Mouse (Mus musculus): Measurements from ENCODE around the gene Dupd1. TPM values are rescaled to one million over a fixed set of nuclear protein-coding genes. Genes with fewer than 3 reads are reported as not detected.
"Not testable (repeated sequence)": the region's sequence is repeated elsewhere in the genome, so short reads cannot be mapped to it uniquely, and the experiment has no call there.

The Dupd1 gene
- polyA plus RNA-seq, 1 experiment: 0.24 TPM

GRCm38 (mm10) chr14:21679631-21680201 lies 34.7 kb downstream of the Dupd1 start:
- Histone ChIP-seq H3K4me3 (ENCODE audit: control insufficient read depth, insufficient read depth, low read length) (no peak overlapping the region), H3K27ac (ENCODE audit: control insufficient read depth, insufficient read depth, low read length) (no peak overlapping the region), H3K27me3 (ENCODE audit: control insufficient read depth, insufficient read depth, low read length) (no peaks in the 10 kb centered on the region), H3K36me3 (ENCODE audit: control insufficient read depth, insufficient read depth, low read length) (no peaks in the 10 kb centered on the region), H3K4me1 (replicated peaks; ENCODE audit: control insufficient read depth, insufficient read depth, low read length) (peaks cover 16% of the 10 kb centered on the region)
- DNase-seq: no peak
- no peak for TF ChIP-seq CTCF (IDR thresholded peaks at IDR 0.05; ENCODE audit: borderline replicate concordance, control insufficient read depth, extremely low read depth, insufficient read depth, low read length, poor library complexity)
- TF ChIP-seq POLR2A (IDR thresholded peaks at IDR 0.05; ENCODE audit: control insufficient read depth, extremely low read depth, insufficient read depth, low read length, poor library complexity): no peak
- WGBS: 21% methylated on average over 8 of the region's 8 CpGs

GRCm38 (mm10) chr14:21678509-21679285 lies 35.7 kb downstream of the Dupd1 start:
- Histone ChIP-seq H3K27ac (ENCODE audit: control insufficient read depth, insufficient read depth, low read length) (no peak overlapping the region), H3K36me3 (ENCODE audit: control insufficient read depth, insufficient read depth, low read length) (no peaks in the 10 kb centered on the region), H3K4me3 (ENCODE audit: control insufficient read depth, insufficient read depth, low read length) (no peak overlapping the region), H3K4me1 (replicated peaks; ENCODE audit: control insufficient read depth, insufficient read depth, low read length) (peaks cover 16% of the 10 kb centered on the region), H3K27me3 (ENCODE audit: control insufficient read depth, insufficient read depth, low read length) (no peaks in the 10 kb centered on the region)
- TF ChIP-seq POLR2A (IDR thresholded peaks at IDR 0.05; ENCODE audit: control insufficient read depth, extremely low read depth, insufficient read depth, low read length, poor library complexity) (no peak), CTCF (IDR thresholded peaks at IDR 0.05; ENCODE audit: borderline replicate concordance, control insufficient read depth, extremely low read depth, insufficient read depth, low read length, poor library complexity) (peak; percentile 65; the same call in 1 of the 2 replicates)
- DNase-seq: peak; percentile 37
- 45% methylated on average over 7 of the region's 7 CpGs for WGBS

GRCm38 (mm10) chr14:21676223-21676622 lies 38.2 kb downstream of the Dupd1 start:
- H3K27ac ChIP-seq (ENCODE audit: control insufficient read depth, insufficient read depth, low read length): no peak overlapping the region
- H3K36me3 ChIP-seq (ENCODE audit: control insufficient read depth, insufficient read depth, low read length): no peaks in the 10 kb centered on the region
- 67% methylated on average over 2 of the region's 2 CpGs for WGBS
- TF ChIP-seq POLR2A (IDR thresholded peaks at IDR 0.05; ENCODE audit: control insufficient read depth, extremely low read depth, insufficient read depth, low read length, poor library complexity) (no peak), CTCF (IDR thresholded peaks at IDR 0.05; ENCODE audit: borderline replicate concordance, control insufficient read depth, extremely low read depth, insufficient read depth, low read length, poor library complexity) (no peak)
- no peak overlapping the region for H3K4me3 ChIP-seq (ENCODE audit: control insufficient read depth, insufficient read depth, low read length)
- H3K4me1 ChIP-seq (replicated peaks; ENCODE audit: control insufficient read depth, insufficient read depth, low read length): peaks cover 12% of the 10 kb centered on the region
- DNase-seq: no peak
- no peaks in the 10 kb centered on the region for H3K27me3 ChIP-seq (ENCODE audit: control insufficient read depth, insufficient read depth, low read length)

GRCm38 (mm10) chr14:21674471-21674870 lies 39.9 kb downstream of the Dupd1 start:
- DNase-seq: no peak
- Histone ChIP-seq H3K4me3 (ENCODE audit: control insufficient read depth, insufficient read depth, low read length) (no peak overlapping the region), H3K27me3 (ENCODE audit: control insufficient read depth, insufficient read depth, low read length) (no peaks in the 10 kb centered on the region), H3K27ac (ENCODE audit: control insufficient read depth, insufficient read depth, low read length) (no peak overlapping the region), H3K36me3 (ENCODE audit: control insufficient read depth, insufficient read depth, low read length) (peaks cover 9% of the 10 kb centered on the region), H3K4me1 (replicated peaks; ENCODE audit: control insufficient read depth, insufficient read depth, low read length) (peaks cover 4% of the 10 kb centered on the region)
- no peak for TF ChIP-seq POLR2A (IDR thresholded peaks at IDR 0.05; ENCODE audit: control insufficient read depth, extremely low read depth, insufficient read depth, low read length, poor library complexity)
- TF ChIP-seq CTCF (IDR thresholded peaks at IDR 0.05; ENCODE audit: borderline replicate concordance, control insufficient read depth, extremely low read depth, insufficient read depth, low read length, poor library complexity): no peak
- WGBS: 62% methylated on average over 5 of the region's 5 CpGs

- 93% methylated on average over 4 of the region's 4 CpGs for WGBS
- TF ChIP-seq POLR2A (IDR thresholded peaks at IDR 0.05; ENCODE audit: control insufficient read depth, extremely low read depth, insufficient read depth, low read length, poor library complexity): no peak
- no peak for TF ChIP-seq CTCF (IDR thresholded peaks at IDR 0.05; ENCODE audit: borderline replicate concordance, control insufficient read depth, extremely low read depth, insufficient read depth, low read length, poor library complexity)
- H3K27ac ChIP-seq (ENCODE audit: control insufficient read depth, insufficient read depth, low read length): no peak overlapping the region
- no peaks in the 10 kb centered on the region for H3K27me3 ChIP-seq (ENCODE audit: control insufficient read depth, insufficient read depth, low read length)
- no peak overlapping the region for H3K4me3 ChIP-seq (ENCODE audit: control insufficient read depth, insufficient read depth, low read length)
- peaks cover 2% of the 10 kb centered on the region for H3K4me1 ChIP-seq (replicated peaks; ENCODE audit: control insufficient read depth, insufficient read depth, low read length)
- peaks cover 22% of the 10 kb centered on the region for H3K36me3 ChIP-seq (ENCODE audit: control insufficient read depth, insufficient read depth, low read length)
- no peak for DNase-seq
Measured at GRCm38 (mm10) chr14:21673100-21673499, 41.3 kb downstream of the Dupd1 start.

GRCm38 (mm10) chr14:21670422-21671006 lies 43.9 kb downstream of the Dupd1 start:
- peaks cover 22% of the 10 kb centered on the region for H3K36me3 ChIP-seq (ENCODE audit: control insufficient read depth, insufficient read depth, low read length)
- not testable (repeated sequence) for DNase-seq; H3K27ac ChIP-seq (ENCODE audit: control insufficient read depth, insufficient read depth, low read length); H3K4me3 ChIP-seq (ENCODE audit: control insufficient read depth, insufficient read depth, low read length); H3K4me1 ChIP-seq (replicated peaks; ENCODE audit: control insufficient read depth, insufficient read depth, low read length); H3K27me3 ChIP-seq (ENCODE audit: control insufficient read depth, insufficient read depth, low read length)
- WGBS: 98% methylated on average over 15 of the region's 15 CpGs

Measured in thymus, adult 2 months (tissue).